Mouse (Mus musculus) forebrain, embryonic 12.5 days (tissue): ENCODE results near the gene Slc40a1. TPM values are rescaled to one million over a fixed set of nuclear protein-coding genes. Genes with fewer than 3 reads are reported as not detected.
A peak's percentile ranks its signal among the peaks of the same experiment; 100 is the strongest.

Experiments used
- ATAC-seq: fragments of 200-750 bp; cut with Nextera tagmentation; 2 replicates; pipeline ENCODE4 v1.8.0; 2017; ENCODE audit warnings: moderate TSS enrichment; ENCODE audit not compliant: low FRiP score
- H3K27ac ChIP-seq: fragments of 300-500 bp; sonication (generic); 2 replicates; pipeline ENCODE4 v1.5.1; 2016; ENCODE audit warnings: mild to moderate bottlenecking
- H3K27me3 ChIP-seq: fragments of 300-500 bp; sonication (generic); 2 replicates; pipeline ENCODE4 v1.6.1; 2016; ENCODE audit warnings: mild to moderate bottlenecking
- H3K36me3 ChIP-seq: fragments of 300-500 bp; sonication (generic); replicated peaks from 2 replicates; pipeline ENCODE4 v1.6.1; 2016; ENCODE audit warnings: mild to moderate bottlenecking
- H3K4me1 ChIP-seq: fragments of 300-500 bp; sonication (generic); 2 replicates; pipeline ENCODE4 v1.6.1; 2016
- H3K4me2 ChIP-seq: fragments of 300-500 bp; sonication (generic); 2 replicates; pipeline ENCODE4 v1.6.1; 2016; ENCODE audit warnings: mild to moderate bottlenecking, moderate library complexity
- H3K4me3 ChIP-seq: fragments of 300-500 bp; sonication (generic); replicated peaks from 2 replicates; pipeline ENCODE4 v1.5.1; 2016; ENCODE audit warnings: mild to moderate bottlenecking
- H3K9ac ChIP-seq: fragments of 300-500 bp; sonication (generic); 2 replicates; pipeline ENCODE4 v1.6.1; 2016; ENCODE audit warnings: mild to moderate bottlenecking
- H3K9me3 ChIP-seq: fragments of 300-500 bp; sonication (generic); 2 replicates; pipeline ENCODE4 v1.6.1; 2016
- WGBS: fragments of 180-500 bp; shearing (Covaris S2); methylation state at CpG from one replicate; pipeline ENCODE4 v1.1.7; 2016; 5-methylcytosine and 5-hydroxymethylcytosine counted together
- polyA plus RNA-seq: library from polyadenylated mRNA; unstranded; fragments of >200 nt; fragmentation: Nextera tagmentation; extraction: Ambion mirVana; gene quantifications from 2 replicates; pipeline ENCODE4 v1.2.1, GENCODE M21; 2016

Gene Slc40a1
- polyA plus RNA-seq = 15.4 and 16.6 TPM in 2 replicates

GRCm38 (mm10) chr1:45926393-45926763 is at the start of gene Slc40a1:
Slc40a1 (minus strand) TSS chr1:45926523.
- no peak within 1 kb of the TSS for H3K27ac ChIP-seq
- H3K9ac ChIP-seq = peak within 1 kb of the TSS; percentile 56
- H3K4me1 ChIP-seq = peaks cover 10% of the 10 kb centered on the region
- peak within 1 kb of the TSS; percentile 65 for H3K4me3 ChIP-seq
- H3K36me3 ChIP-seq = no peaks in the 10 kb centered on the region
- H3K9me3 ChIP-seq = no peaks in the 10 kb centered on the region
- H3K4me2 ChIP-seq = peak within 1 kb of the TSS; percentile 88
- no peak for ATAC-seq
- WGBS = 20% methylated on average over 9 of the region's 9 CpGs
- H3K27me3 ChIP-seq = peaks cover 23% of the 10 kb centered on the region

DNA sequence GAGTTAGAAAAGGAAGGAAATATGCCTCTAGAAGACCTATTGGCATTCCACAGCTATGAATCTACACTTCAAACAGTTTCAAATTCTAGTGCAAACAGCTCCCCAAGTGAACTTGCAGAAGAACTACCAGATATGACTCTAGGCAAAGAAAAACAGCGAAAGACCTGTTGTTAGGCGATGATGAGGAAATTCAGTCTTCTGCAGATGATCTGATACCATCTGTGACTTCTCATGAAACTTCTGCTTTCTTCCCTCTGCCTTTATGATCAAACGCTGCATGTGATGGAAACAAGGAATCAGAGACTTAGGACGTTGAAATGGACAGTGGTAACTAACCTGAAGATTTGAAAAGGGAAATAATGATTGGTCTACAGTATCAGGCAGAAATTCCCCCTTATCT is 45.0 kb upstream of the Slc40a1 start:
- Histone ChIP-seq H3K36me3 (no peaks in the 10 kb centered on the region), H3K27me3 (no peaks in the 10 kb centered on the region), H3K4me1 (no peaks in the 10 kb centered on the region), H3K9me3 (no peaks in the 10 kb centered on the region), H3K4me3 (no peak overlapping the region), H3K9ac (no peak overlapping the region), H3K27ac (no peak overlapping the region), H3K4me2 (no peak overlapping the region)
- WGBS = 85% methylated on average over 4 of the region's 4 CpGs
- no peak for ATAC-seq

- Histone ChIP-seq H3K27ac (no peak overlapping the region), H3K9ac (no peak overlapping the region), H3K4me2 (no peak overlapping the region), H3K27me3 (no peaks in the 10 kb centered on the region), H3K9me3 (no peaks in the 10 kb centered on the region), H3K4me3 (no peak overlapping the region), H3K36me3 (no peaks in the 10 kb centered on the region), H3K4me1 (no peaks in the 10 kb centered on the region)
- 80% methylated on average over 2 of the region's 2 CpGs for WGBS
- no peak for ATAC-seq
Measured at GRCm38 (mm10) chr1:45948988-45949387, 22.7 kb upstream of the Slc40a1 start.

- no peaks in the 10 kb centered on the region for H3K27me3 ChIP-seq
- no peak overlapping the region for H3K27ac ChIP-seq
- H3K9ac ChIP-seq = no peak overlapping the region
- no peak for ATAC-seq
- H3K36me3 ChIP-seq = no peaks in the 10 kb centered on the region
- H3K4me1 ChIP-seq = no peaks in the 10 kb centered on the region
- H3K4me2 ChIP-seq = no peak overlapping the region
- H3K4me3 ChIP-seq = no peak overlapping the region
- 84% methylated on average over 1 of the region's 1 CpGs for WGBS
- no peaks in the 10 kb centered on the region for H3K9me3 ChIP-seq
Measured at GRCm38 (mm10) chr1:45947843-45948242, 21.5 kb upstream of the Slc40a1 start.

- no peak overlapping the region for H3K27ac ChIP-seq
- peaks cover 3% of the 10 kb centered on the region for H3K4me1 ChIP-seq
- no peaks in the 10 kb centered on the region for H3K36me3 ChIP-seq
- no peak overlapping the region for H3K4me2 ChIP-seq
- H3K27me3 ChIP-seq = peaks cover 11% of the 10 kb centered on the region
- no peak for ATAC-seq
- no peak overlapping the region for H3K9ac ChIP-seq
- H3K4me3 ChIP-seq = no peak overlapping the region
- no peaks in the 10 kb centered on the region for H3K9me3 ChIP-seq
Measured at GRCm38 (mm10) chr1:45931127-45931526, 4.8 kb upstream of the Slc40a1 start.

DNA sequence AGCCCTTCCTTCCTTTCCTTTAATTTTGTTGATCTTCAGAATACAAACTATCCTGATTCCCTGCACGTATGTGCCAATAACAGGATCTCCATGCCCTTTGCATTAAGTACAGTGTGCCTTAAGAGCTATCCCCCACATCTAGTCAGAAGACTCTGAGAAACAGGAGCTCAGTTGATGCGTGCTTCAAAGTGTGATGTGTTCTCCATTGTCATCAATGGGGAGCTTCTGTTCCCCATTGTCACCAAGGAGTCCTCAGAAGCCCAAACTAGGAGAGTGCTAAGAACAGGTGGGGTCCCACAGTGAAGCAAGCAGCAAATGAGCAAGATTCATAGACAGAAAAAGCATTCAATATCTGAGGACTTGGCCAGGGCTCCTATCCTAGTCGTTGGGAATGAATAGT is 588 bp upstream of the Slc40a1 start:
- H3K27me3 ChIP-seq = peaks cover 23% of the 10 kb centered on the region
- no peak for ATAC-seq
- no peak overlapping the region for H3K4me3 ChIP-seq
- no peak overlapping the region for H3K4me2 ChIP-seq
- WGBS = 46% methylated on average over 3 of the region's 3 CpGs
- no peak overlapping the region for H3K27ac ChIP-seq
- no peaks in the 10 kb centered on the region for H3K36me3 ChIP-seq
- H3K9me3 ChIP-seq = no peaks in the 10 kb centered on the region
- H3K4me1 ChIP-seq = peaks cover 10% of the 10 kb centered on the region
- no peak overlapping the region for H3K9ac ChIP-seq

DNA sequence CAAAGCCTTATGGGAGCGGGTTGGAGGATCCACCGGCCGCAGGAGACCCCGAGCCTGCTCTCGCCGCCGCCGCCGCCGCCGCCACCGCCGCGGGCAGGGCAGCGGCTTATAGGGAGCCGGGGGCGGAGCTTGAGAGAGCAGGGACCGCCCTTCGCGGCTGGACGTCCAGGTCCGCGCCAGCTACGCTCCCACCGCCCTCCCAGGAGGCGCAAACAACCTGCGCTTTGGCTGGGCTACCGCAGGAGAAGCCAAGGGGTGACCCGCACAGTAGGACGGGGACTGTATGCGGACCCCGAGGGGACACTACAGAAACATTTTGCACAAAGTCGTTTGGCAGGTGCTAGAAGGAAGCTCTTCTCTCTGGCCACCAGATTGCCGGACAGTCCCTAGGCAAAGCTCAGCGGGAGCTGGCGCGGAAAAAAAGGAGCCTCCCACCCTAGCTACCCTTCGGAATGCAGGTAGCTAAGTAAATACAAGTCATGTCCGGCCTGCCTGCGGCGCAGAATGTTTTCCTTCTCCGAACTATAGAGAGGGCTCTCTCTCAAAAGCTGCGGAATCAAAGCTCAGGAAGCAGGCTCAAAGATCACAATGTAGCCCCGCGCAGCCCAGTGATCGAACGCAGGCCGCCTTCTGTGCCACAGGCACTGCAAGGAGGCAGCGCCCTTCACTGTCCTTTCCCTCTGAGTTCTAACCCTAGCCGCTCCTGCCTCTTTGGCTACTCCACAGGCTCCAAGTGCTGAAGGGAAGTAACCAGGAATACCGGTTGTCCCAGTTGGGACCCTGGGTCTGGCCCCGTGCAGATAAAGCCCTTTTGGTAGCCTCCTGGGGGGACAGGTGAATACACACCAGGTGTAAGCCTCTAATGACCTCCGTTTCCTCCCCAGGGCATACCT is 577 bp downstream of the Slc40a1 start:
- Histone ChIP-seq H3K9ac (peak overlapping the region; percentile 56), H3K27ac (no peak overlapping the region), H3K4me3 (peak overlapping the region; percentile 65), H3K4me2 (peak overlapping the region; percentile 88), H3K27me3 (peaks cover 23% of the 10 kb centered on the region), H3K36me3 (no peaks in the 10 kb centered on the region), H3K4me1 (peaks cover 10% of the 10 kb centered on the region), H3K9me3 (no peaks in the 10 kb centered on the region)
- WGBS = under 1% methylated on average over 52 of the region's 53 CpGs
- peak; percentile 98 for ATAC-seq

DNA sequence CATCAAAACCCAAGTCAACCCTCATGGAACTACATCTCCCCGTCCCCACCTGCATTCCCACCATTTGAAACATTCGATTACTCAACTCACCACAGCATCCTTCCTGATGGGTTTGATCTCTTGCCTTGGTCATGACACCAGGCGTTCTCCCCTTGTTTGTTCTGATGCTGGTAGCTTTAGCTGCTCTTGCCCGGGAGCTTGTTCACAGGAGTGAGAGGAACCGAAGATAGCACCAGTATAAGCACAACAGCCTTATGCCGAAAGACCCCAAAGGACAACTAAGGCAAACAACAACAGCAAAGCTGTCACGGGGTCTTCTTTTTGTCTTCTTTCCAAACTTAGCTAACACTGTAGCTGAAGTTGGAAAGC is 1.2 kb downstream of the Slc40a1 start:
- H3K36me3 ChIP-seq = no peaks in the 10 kb centered on the region
- peak overlapping the region; percentile 88 for H3K4me2 ChIP-seq
- no peak for ATAC-seq
- H3K27me3 ChIP-seq = peaks cover 23% of the 10 kb centered on the region
- H3K27ac ChIP-seq = no peak overlapping the region
- H3K9me3 ChIP-seq = no peaks in the 10 kb centered on the region
- peak overlapping the region; percentile 65 for H3K4me3 ChIP-seq
- peaks cover 10% of the 10 kb centered on the region for H3K4me1 ChIP-seq
- 17% methylated on average over 7 of the region's 7 CpGs for WGBS
- peak overlapping the region; percentile 56 for H3K9ac ChIP-seq

DNA sequence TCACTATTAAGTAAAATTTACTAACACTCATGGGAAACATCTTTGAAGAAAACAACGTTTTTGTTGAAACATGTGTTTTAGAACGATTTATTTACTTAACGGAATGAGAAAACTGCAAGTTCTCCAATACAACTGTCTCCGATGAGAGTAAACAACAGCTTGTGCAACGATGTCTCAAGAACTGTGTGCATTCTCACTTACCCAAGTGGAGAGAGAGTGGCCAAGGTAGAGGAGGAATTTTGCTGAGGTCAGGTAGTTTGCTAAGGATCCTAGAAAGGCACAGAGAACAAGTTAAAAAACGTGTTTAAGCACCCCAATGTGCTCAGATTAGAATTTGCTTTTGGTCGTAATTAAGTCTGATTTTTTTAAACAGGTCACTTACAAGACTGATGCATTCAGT is 1.8 kb downstream of the Slc40a1 start:
- WGBS = 69% methylated on average over 7 of the region's 7 CpGs
- Histone ChIP-seq H3K27ac (no peak overlapping the region), H3K36me3 (no peaks in the 10 kb centered on the region), H3K4me3 (0 out of 2 replicates have a peak overlapping the region, but pooled peaks have one; percentile 65), H3K27me3 (peaks cover 23% of the 10 kb centered on the region), H3K9me3 (no peaks in the 10 kb centered on the region), H3K4me2 (no peak overlapping the region; the same call in 1 of the 2 replicates), H3K4me1 (peaks cover 10% of the 10 kb centered on the region), H3K9ac (no peak overlapping the region)
- no peak for ATAC-seq

DNA sequence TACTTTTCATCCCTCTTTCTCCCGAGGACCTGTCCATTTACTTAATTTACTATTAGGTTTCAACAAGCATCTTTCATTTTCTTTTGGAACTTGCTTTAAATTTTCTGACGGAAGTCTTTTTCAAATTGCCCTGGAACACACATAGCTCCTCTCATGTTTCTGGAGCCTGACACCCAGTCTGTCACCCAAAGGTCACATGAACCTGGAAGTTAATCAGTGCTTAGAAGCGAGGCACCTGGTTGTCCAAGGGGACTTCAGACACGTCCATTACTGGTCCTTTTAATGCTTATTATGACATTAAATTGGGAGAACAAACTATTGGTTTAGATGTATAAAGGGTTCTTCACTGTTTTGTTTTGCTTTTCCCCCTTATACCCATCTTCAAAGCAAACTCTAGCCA is 3.0 kb downstream of the Slc40a1 start:
- no peaks in the 10 kb centered on the region for H3K36me3 ChIP-seq
- no peak for ATAC-seq
- peaks cover 23% of the 10 kb centered on the region for H3K27me3 ChIP-seq
- no peak overlapping the region for H3K27ac ChIP-seq
- 77% methylated on average over 4 of the region's 4 CpGs for WGBS
- no peak overlapping the region for H3K4me2 ChIP-seq
- no peak overlapping the region for H3K9ac ChIP-seq
- peaks cover 10% of the 10 kb centered on the region for H3K4me1 ChIP-seq
- H3K4me3 ChIP-seq = no peak overlapping the region
- H3K9me3 ChIP-seq = no peaks in the 10 kb centered on the region

DNA sequence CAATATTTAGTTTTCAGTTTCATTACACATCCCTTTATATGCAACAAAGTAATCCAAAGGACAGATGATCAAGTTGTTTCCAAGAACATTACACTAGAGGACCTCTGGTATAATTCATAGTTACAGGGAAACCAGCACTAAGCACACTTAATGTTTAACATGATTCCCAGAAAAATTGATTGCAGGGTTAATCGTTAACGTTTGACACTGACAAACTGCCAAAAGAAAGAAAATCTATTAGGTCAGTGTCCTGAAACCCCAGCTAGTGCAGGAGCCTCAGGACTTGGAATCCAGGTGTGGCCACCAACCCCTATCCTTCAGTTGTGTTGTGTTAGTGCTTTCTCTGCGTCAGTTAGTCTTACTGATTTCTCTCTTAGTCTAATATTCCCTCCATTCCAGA is 5.6 kb downstream of the Slc40a1 start:
- H3K4me1 ChIP-seq = 0 out of 2 replicates have a peak, but pooled peaks cover 2% of the 10 kb centered on the region
- H3K9ac ChIP-seq = no peak overlapping the region
- H3K27me3 ChIP-seq = peaks cover 7% of the 10 kb centered on the region
- H3K36me3 ChIP-seq = no peaks in the 10 kb centered on the region
- H3K4me2 ChIP-seq = no peak overlapping the region
- no peak overlapping the region for H3K27ac ChIP-seq
- no peaks in the 10 kb centered on the region for H3K9me3 ChIP-seq
- no peak overlapping the region for H3K4me3 ChIP-seq
- no peak for ATAC-seq
- 86% methylated on average over 3 of the region's 3 CpGs for WGBS

GRCm38 (mm10) chr1:45919752-45920151 is 6.6 kb downstream of the Slc40a1 start:
- no peaks in the 10 kb centered on the region for H3K9me3 ChIP-seq
- H3K27me3 ChIP-seq = peaks cover 4% of the 10 kb centered on the region; the same call in 1 of the 2 replicates
- ATAC-seq = no peak
- H3K36me3 ChIP-seq = no peaks in the 10 kb centered on the region
- H3K27ac ChIP-seq = no peak overlapping the region
- no peak overlapping the region for H3K9ac ChIP-seq
- no peaks in the 10 kb centered on the region for H3K4me1 ChIP-seq
- H3K4me3 ChIP-seq = no peak overlapping the region
- no peak overlapping the region for H3K4me2 ChIP-seq
- 100% methylated on average over 1 of the region's 1 CpGs for WGBS
